Mouse (Mus musculus): ENCODE measurements around the gene Mief2. TPM values are rescaled to one million over a fixed set of nuclear protein-coding genes. Genes with fewer than 3 reads are reported as not detected.

Mief2 gene
- total and polyA plus RNA-seq, 3 experiments = 13.4 to 14.6 TPM; not detected in 1

- TF ChIP-seq ZNF384 (IDR thresholded peaks at IDR 0.05; ENCODE audit: low read depth, low read length) (no peak), GABPA (IDR thresholded peaks at IDR 0.05; ENCODE audit: low read depth, low read length) (no peak), SMC3 (IDR thresholded peaks at IDR 0.05; ENCODE audit: low read depth, low read length) (no peak), UBTF (IDR thresholded peaks at IDR 0.05; ENCODE audit: borderline replicate concordance, insufficient read depth, low read depth, low read length) (no peak), SIN3A (IDR thresholded peaks at IDR 0.05; ENCODE audit: low read length) (no peak)
- Histone ChIP-seq H3K4me1 (ENCODE audit: control insufficient read depth in 1 of 2, insufficient read depth in 2 of 2, low read length in 2 of 2) (no peaks in the 10 kb centered on the region), H3K27ac (ENCODE audit: control insufficient read depth, low read depth, low read length) (no peak overlapping the region), H3K27me3 (ENCODE audit: control insufficient read depth in 1 of 2, insufficient read depth in 2 of 2, low read length in 2 of 2) (no peaks in the 10 kb centered on the region), H3K9ac (ENCODE audit: control insufficient read depth, low read depth, low read length, poor library complexity, severe bottlenecking) (no peak overlapping the region), H3K79me2 (ENCODE audit: control insufficient read depth, insufficient read depth, low read length, poor library complexity) (no peaks in the 10 kb centered on the region), H3K9me3 (replicated peaks; ENCODE audit: insufficient read depth, low read length) (no peaks in the 10 kb centered on the region), H3K4me3 (ENCODE audit: control insufficient read depth in 1 of 2, insufficient read depth in 1 of 2, low read depth in 2 of 2, low read length in 2 of 2) (no peak overlapping the region), H3K36me3 (ENCODE audit: control insufficient read depth in 1 of 2, insufficient read depth in 2 of 2, low read length in 2 of 2) (peaks cover 0 to 2% of the 10 kb centered on the region in 2 experiments; a peak in 1 of 4 replicates)
- no peak for DNase-seq (ENCODE audit: low read depth, low spot score)
These were observed 19.6 kb upstream of the Mief2 start for GRCm38 (mm10) chr11:60708631-60709030.

- Histone ChIP-seq H3K36me3 (ENCODE audit: control insufficient read depth in 1 of 2, insufficient read depth in 2 of 2, low read length in 2 of 2) (peaks cover 0 to 3% of the 10 kb centered on the region in 2 experiments; a peak in 1 of 4 replicates), H3K27ac (ENCODE audit: control insufficient read depth, low read depth, low read length) (no peak overlapping the region), H3K79me2 (ENCODE audit: control insufficient read depth, insufficient read depth, low read length, poor library complexity) (no peaks in the 10 kb centered on the region), H3K4me3 (ENCODE audit: control insufficient read depth in 1 of 2, insufficient read depth in 1 of 2, low read depth in 2 of 2, low read length in 2 of 2) (no peak overlapping the region), H3K9me3 (replicated peaks; ENCODE audit: insufficient read depth, low read length) (no peaks in the 10 kb centered on the region), H3K4me1 (ENCODE audit: control insufficient read depth in 1 of 2, insufficient read depth in 2 of 2, low read length in 2 of 2) (no peaks in the 10 kb centered on the region), H3K9ac (ENCODE audit: control insufficient read depth, low read depth, low read length, poor library complexity, severe bottlenecking) (no peak overlapping the region), H3K27me3 (ENCODE audit: control insufficient read depth in 1 of 2, insufficient read depth in 2 of 2, low read length in 2 of 2) (no peaks in the 10 kb centered on the region)
- DNase-seq (ENCODE audit: low read depth, low spot score) = no peak
- TF ChIP-seq MYB (IDR thresholded peaks at IDR 0.05; ENCODE audit: low read depth, low read length) (no peak), MYC (IDR thresholded peaks at IDR 0.05; ENCODE audit: low read depth, low read length) (no peak), ZMIZ1 (IDR thresholded peaks at IDR 0.05; ENCODE audit: low read depth, low read length) (no peak), ETS1 (IDR thresholded peaks at IDR 0.05; ENCODE audit: low read depth, low read length) (no peak), JUND (IDR thresholded peaks at IDR 0.05; ENCODE audit: low read depth, low read length) (no peak), ZC3H11A (IDR thresholded peaks at IDR 0.05; ENCODE audit: low read depth, low read length) (no peak), HCFC1 (IDR thresholded peaks at IDR 0.05; ENCODE audit: low read depth, low read length) (no peak), GABPA (IDR thresholded peaks at IDR 0.05; ENCODE audit: low read depth, low read length) (no peak), NELFE (IDR thresholded peaks at IDR 0.05; ENCODE audit: low read depth, low read length) (no peak), MAX (IDR thresholded peaks at IDR 0.05; ENCODE audit: low read length) (no peak), RAD21 (IDR thresholded peaks at IDR 0.05; ENCODE audit: low read depth, low read length) (no peak), ELF1 (IDR thresholded peaks at IDR 0.05; ENCODE audit: low read depth, low read length) (no peak), GATA1 (IDR thresholded peaks at IDR 0.05; ENCODE audit: low read depth, low read length) (no peak), POLR2A (IDR thresholded peaks at IDR 0.05; ENCODE audit: control insufficient read depth in 1 of 2, insufficient read depth in 1 of 2, low read depth in 1 of 2, low read length in 2 of 2, poor library complexity in 1 of 2) (no peak), BHLHE40 (IDR thresholded peaks at IDR 0.05; ENCODE audit: borderline replicate concordance, low read depth, low read length) (no peak), MEF2A (IDR thresholded peaks at IDR 0.05; ENCODE audit: extremely low read depth, insufficient replicate concordance, low read depth, low read length, poor library complexity, severe bottlenecking) (no peak), MXI1 (IDR thresholded peaks at IDR 0.05; ENCODE audit: low read depth, low read length) (no peak), ZKSCAN1 (IDR thresholded peaks at IDR 0.05; ENCODE audit: low read depth, low read length) (no peak)
These were observed 18.4 kb upstream of the Mief2 start for GRCm38 (mm10) chr11:60709481-60710465.

Measured in MEL (cell line).